Mouse (Mus musculus) olfactory bulb, adult 2 months (tissue): Measurements from ENCODE around the gene Rab7b. TPM values are rescaled to one million over a fixed set of nuclear protein-coding genes. Genes with fewer than 3 reads are reported as not detected.

Experiments
- H3K27ac ChIP-seq: fragments of 200-500 bp; 2 replicates; pipeline ENCODE4 v1.5.1; 2012; ENCODE audit warnings: low read depth, low read length; ENCODE audit not compliant: insufficient read depth
- H3K4me1 ChIP-seq: fragments of 200-500 bp; 2 replicates; pipeline ENCODE4 v1.6.1; 2012; ENCODE audit warnings: low read length; ENCODE audit not compliant: control insufficient read depth, insufficient read depth
- H3K4me3 ChIP-seq: fragments of 200-500 bp; 2 replicates; pipeline ENCODE4 v1.5.1; 2012; ENCODE audit warnings: mild to moderate bottlenecking, low read depth, low read length, moderate library complexity; ENCODE audit not compliant: insufficient read depth
- CTCF ChIP-seq: fragments of 200-500 bp; IDR thresholded peaks from 2 replicates; pipeline ENCODE4 v1.5.1; 2012; ENCODE audit warnings: low read depth, mild to moderate bottlenecking, low read length, moderate library complexity; ENCODE audit not compliant: insufficient read depth
- POLR2A ChIP-seq: fragments of 200-500 bp; IDR thresholded peaks from 2 replicates; pipeline ENCODE4 v1.6.1; 2012; ENCODE audit warnings: mild to moderate bottlenecking, low read depth, low read length, moderate library complexity; ENCODE audit not compliant: insufficient read depth
- WGBS: fragments of 180-500 bp; shearing (Covaris S2); methylation state at CpG from one replicate; pipeline ENCODE4 v1.1.7; 2018; 5-methylcytosine and 5-hydroxymethylcytosine counted together
- polyA plus RNA-seq: library from polyadenylated mRNA; stranded (reverse); fragments of >200 nt; gene quantifications from 2 replicates; pipeline ENCODE4 v1.2.4, GENCODE M21; 2012; ENCODE audit warnings: low replicate concordance; ENCODE audit not compliant: missing spikeins, insufficient read depth, insufficient read length

Gene Rab7b
- polyA plus RNA-seq, 1 experiment = not detected

GRCm38 (mm10) chr1:131730639-131731437, 42.3 kb downstream of the Rab7b start:
- WGBS = 75% methylated on average over 12 of the region's 12 CpGs
- H3K4me3 ChIP-seq = no peak overlapping the region
- H3K27ac ChIP-seq = no peak overlapping the region
- TF ChIP-seq CTCF (no peak), POLR2A (no peak)
- H3K4me1 ChIP-seq = no peaks in the 10 kb centered on the region

GRCm38 (mm10) chr1:131733474-131734180, 45.1 kb downstream of the Rab7b start:
- no peak for TF ChIP-seq CTCF
- no peak for TF ChIP-seq POLR2A

GRCm38 (mm10) chr1:131734657-131735273, 46.3 kb downstream of the Rab7b start:
- WGBS = 99% methylated on average over 6 of the region's 6 CpGs
- TF ChIP-seq CTCF (no peak), POLR2A (no peak)
- H3K4me3 ChIP-seq = no peak overlapping the region
- no peak overlapping the region for H3K27ac ChIP-seq
- H3K4me1 ChIP-seq = peaks cover 15% of the 10 kb centered on the region

More at GRCm38 (mm10) chr1:131733474-131734180, 45.1 kb downstream of the Rab7b start:
- Histone ChIP-seq H3K27ac (no peak overlapping the region), H3K4me1 (peaks cover 15% of the 10 kb centered on the region), H3K4me3 (no peak overlapping the region)
- 84% methylated on average over 13 of the region's 13 CpGs for WGBS

DNA sequence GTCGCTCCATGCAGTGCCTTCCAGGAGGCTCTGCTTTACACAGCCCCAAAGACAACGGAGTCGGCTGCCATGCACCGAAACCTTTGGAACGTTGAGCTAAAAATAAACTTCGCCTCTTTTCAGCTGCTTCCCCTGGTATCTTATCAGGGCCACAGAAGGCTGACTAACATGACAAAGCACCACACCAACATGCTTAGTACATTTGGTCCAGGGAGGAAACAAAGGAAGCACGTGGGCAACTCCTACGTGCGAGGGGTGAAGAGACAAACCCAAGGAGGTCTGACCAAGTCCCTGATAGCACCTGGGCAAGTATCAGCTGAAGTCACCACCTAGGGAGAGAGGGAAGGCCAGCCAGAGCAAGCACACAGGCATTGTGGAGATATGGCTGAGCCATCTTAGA, 48.0 kb downstream of the Rab7b start:
- no peak overlapping the region for H3K4me3 ChIP-seq
- peaks cover 15% of the 10 kb centered on the region for H3K4me1 ChIP-seq
- no peak overlapping the region for H3K27ac ChIP-seq
- no peak for TF ChIP-seq CTCF
- no peak for TF ChIP-seq POLR2A
- WGBS = 65% methylated on average over 9 of the region's 9 CpGs

DNA sequence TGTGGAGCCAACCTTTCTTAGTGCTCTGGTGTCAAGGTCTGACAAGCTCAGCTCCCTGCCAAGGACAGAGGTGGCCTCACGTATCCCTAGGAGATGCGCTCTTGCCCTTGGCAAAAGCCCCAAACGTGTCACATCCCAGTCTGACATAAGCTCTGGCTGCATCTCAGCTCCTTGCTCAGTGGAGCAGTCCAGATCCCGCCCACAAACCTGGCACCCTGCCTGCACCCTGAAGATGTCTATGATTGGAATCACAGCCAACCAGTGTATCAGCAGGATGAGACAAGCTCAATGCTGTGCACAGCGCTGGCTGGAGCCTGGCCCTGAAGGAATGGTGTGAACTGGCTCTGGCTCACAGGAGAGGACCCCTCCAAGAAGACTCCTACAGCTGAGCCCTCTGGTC, 48.8 kb downstream of the Rab7b start:
- Histone ChIP-seq H3K4me1 (peaks cover 15% of the 10 kb centered on the region), H3K4me3 (no peak overlapping the region), H3K27ac (no peak overlapping the region)
- WGBS = 24% methylated on average over 5 of the region's 5 CpGs
- no peak for TF ChIP-seq POLR2A
- TF ChIP-seq CTCF = no peak

DNA sequence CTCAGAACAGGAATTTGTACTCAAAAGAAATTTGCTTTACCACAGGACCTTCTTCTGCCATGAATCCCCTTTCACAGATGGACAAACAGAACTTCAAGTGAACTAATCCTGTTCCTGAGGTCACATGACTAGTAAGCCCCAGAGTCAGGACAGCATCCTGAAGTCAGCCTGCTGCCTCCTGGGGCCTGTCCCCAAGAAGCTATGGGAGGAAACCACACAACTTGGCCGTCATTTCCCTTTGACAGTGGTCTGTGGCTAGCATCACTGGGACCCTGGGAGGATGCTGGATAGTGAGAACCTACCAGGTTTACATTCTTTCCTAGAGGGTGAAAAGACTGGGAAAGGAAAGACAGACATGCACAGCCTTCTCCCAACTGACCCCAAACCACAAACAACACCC, 50.3 kb downstream of the Rab7b start:
- Histone ChIP-seq H3K27ac (no peak overlapping the region), H3K4me3 (no peak overlapping the region), H3K4me1 (peaks cover 17% of the 10 kb centered on the region)
- TF ChIP-seq POLR2A = no peak
- TF ChIP-seq CTCF = no peak
- WGBS = 100% methylated on average over 1 of the region's 1 CpGs

- WGBS = 97% methylated on average over 9 of the region's 9 CpGs
These were observed 51.1 kb downstream of the Rab7b start for GRCm38 (mm10) chr1:131739481-131740160.

DNA sequence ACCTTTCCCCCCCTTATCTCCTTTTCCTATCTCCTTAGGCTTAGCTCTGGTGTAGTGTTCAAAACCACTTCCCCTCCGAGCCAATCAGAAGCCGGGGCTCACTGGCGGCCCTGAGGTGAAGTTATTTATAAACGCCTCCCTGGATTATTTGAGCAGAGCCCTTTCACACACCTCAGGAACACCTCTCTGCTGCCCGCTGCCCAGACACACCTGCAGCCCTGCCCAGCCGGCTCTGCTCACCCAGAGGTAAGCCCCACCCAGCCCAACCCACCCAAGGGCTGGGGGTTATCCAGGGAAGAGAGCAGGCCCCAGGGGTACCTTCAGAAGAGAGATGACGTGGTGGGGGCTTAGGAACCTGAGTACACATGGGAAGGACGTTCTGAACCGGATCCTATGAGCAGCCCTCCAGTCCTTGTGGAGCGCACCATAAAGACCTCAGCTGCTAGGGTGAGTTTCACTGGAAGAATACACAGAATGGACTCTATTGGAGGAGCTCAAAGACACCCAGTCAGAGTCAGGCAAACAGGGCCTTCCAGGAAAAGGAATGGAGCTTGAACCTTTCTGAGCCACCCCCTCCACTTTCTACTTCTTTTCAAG, 55.5 kb downstream of the Rab7b start, which contains the start of gene Slc26a9:
TSS of gene Slc26a9 (plus strand) at position 155 of the 597 bp plus-strand sequence.
- WGBS = 80% methylated on average over 10 of the region's 10 CpGs
- no peak within 1 kb of the TSS for H3K27ac ChIP-seq
- H3K4me1 ChIP-seq = peaks cover 10% of the 10 kb centered on the region; the same call in 1 of the 2 replicates
- no peak for TF ChIP-seq POLR2A
- no peak for TF ChIP-seq CTCF
- no peak within 1 kb of the TSS for H3K4me3 ChIP-seq

More at GRCm38 (mm10) chr1:131739481-131740160, 51.1 kb downstream of the Rab7b start:
- Histone ChIP-seq H3K4me3 (no peak overlapping the region), H3K4me1 (peaks cover 17% of the 10 kb centered on the region), H3K27ac (no peak overlapping the region)
- TF ChIP-seq POLR2A = no peak
- no peak for TF ChIP-seq CTCF

DNA sequence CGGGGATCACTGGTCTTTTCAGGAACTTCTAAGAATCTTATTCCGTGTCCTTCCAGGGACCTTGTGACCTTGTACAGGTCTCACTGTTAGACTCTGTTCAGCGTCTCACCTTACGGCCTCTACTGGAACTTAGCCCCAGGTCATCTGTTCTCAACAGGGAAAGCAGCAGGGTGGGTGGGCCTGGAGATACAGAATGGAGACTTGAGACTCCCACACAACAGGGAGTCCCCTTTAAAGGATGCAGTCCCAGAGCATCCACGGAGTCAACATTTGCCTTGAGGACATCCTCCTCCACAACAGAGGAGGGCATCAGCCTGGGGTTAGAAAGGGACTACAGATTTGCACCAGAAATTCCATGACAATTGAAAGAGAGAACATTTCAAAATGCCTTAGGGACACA, 56.9 kb downstream of the Rab7b start:
- Histone ChIP-seq H3K27ac (no peak overlapping the region), H3K4me1 (peaks cover 10% of the 10 kb centered on the region; the same call in 1 of the 2 replicates), H3K4me3 (no peak overlapping the region)
- WGBS = 88% methylated on average over 5 of the region's 5 CpGs
- TF ChIP-seq CTCF = no peak
- TF ChIP-seq POLR2A = no peak
